Mouse (Mus musculus) erythroblast, embryonic 14.5 days (primary cell): ENCODE measurements around the gene Cadps.

Experiments used
- GATA1 ChIP-seq: IDR thresholded peaks from 2 replicates; pipeline ENCODE4 v1.6.1; 2012; ENCODE audit warnings: low read length, inconsistent platforms, mixed read lengths
- TAL1 ChIP-seq: IDR thresholded peaks from 3 replicates; pipeline ENCODE4 v1.6.1; 2012; ENCODE audit warnings: low read length, inconsistent platforms, mixed read lengths

GRCm38 (mm10) chr14:12595326-12595725, 227.6 kb downstream of the Cadps start:
- TF ChIP-seq GATA1 (no peak), TAL1 (no peak)
